Mouse (Mus musculus) Patski (cell line): ENCODE results near the gene Pnpla1. TPM values are rescaled to one million over a fixed set of nuclear protein-coding genes. Genes with fewer than 3 reads are reported as not detected.
"Not testable (repeated sequence)": the region's sequence is repeated elsewhere in the genome, so short reads cannot be mapped to it uniquely, and the experiment has no call there.

Experiments used
- ATAC-seq: fragments of 100-300 bp; one replicate; pipeline ENCODE4 v1.8.0; 2021
- CTCF ChIA-PET: fragments of 350-600 bp; sonication (Branson Sonifier 250); formaldehyde crosslinking; loops from one replicate; lab custom pipeline; 2022; ENCODE audit warnings: inconsistent platforms; lab: Charles Lee
- POLR2A ChIA-PET: fragments of 350-600 bp; sonication (Branson Sonifier 250); formaldehyde crosslinking; loops from one replicate; lab custom pipeline; 2022; ENCODE audit warnings: antibody characterized with exemption, inconsistent platforms; lab: Charles Lee
- DNase-seq: peaks from one replicate; pipeline ENCODE4 v3.0.0-alpha.2; 2011; ENCODE audit warnings: low read depth, low spot score
- H3K27me3 ChIP-seq: fragments of 371-371 bp; one replicate; pipeline ENCODE4 v1.5.1; 2021
- CTCF ChIP-seq: fragments of 100-300 bp; IDR thresholded peaks from one replicate; pipeline ENCODE4 v1.5.1; 2021
- in situ Hi-C: fragments of 300-500 bp; cut with MboI; formaldehyde crosslinking; loops from 3 replicates; pipeline ENCODE4 v1.11.1; 2018; ENCODE audit warnings: low pct_unique_long_range_greater_than_20kb, mixed read lengths
- polyA plus RNA-seq: library from polyadenylated mRNA; unstranded; gene quantifications from one replicate; pipeline ENCODE4 v1.2.3, GENCODE M21; 2021

Gene Pnpla1
- polyA plus RNA-seq, 1 experiment from 2014 or later, result not detected

DNA sequence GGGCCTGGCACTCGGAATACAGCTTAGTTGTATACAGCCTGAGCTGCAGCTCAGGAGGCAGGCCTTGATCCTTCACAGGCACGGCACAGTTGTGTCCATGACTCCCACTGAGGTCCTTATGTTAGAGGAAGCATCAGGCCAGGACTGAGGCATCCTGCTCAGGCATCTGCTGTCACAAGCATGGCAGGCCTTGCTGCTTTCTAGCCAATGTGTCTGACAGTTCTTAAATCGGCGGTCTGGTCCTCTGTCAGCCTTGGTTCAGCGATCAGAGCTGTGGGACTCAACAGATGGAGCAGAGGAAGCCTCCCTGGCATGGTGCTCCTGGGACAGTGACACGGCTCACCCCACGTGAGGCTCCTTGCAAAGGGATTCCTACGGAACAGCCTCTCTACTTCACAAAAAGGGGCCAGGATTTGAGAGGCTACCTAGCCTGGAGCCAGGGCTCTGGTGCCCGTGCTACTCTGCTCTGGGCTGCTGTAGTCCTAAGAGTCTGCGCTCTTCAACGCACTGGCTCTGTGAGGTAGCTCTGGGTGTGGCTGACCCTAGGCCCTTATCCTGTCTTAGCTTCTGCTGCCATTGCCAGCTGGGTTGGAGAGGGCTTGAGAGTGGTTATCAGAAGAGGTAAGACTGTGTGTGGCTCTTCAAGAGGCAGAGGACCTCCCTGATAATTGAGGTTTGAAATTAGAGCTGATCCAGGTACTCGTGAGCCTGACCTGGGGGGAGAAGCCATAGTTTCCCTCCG, 35.0 kb upstream of the Pnpla1 start:
- ChIA-PET POLR2A (no interaction called here), CTCF (interaction anchor here (1.3 to 1.4 kb wide), 2 partner anchors 33 to 50 kb away, joined by 3 read pairs; no protein-coding TSS in a partner anchor)
- H3K27me3 ChIP-seq, result no peaks in the 10 kb centered on the region
- ATAC-seq (no peak), DNase-seq (no peak)
- TF ChIP-seq CTCF, result no peak
- in situ Hi-C loops, result no loop called here

DNA sequence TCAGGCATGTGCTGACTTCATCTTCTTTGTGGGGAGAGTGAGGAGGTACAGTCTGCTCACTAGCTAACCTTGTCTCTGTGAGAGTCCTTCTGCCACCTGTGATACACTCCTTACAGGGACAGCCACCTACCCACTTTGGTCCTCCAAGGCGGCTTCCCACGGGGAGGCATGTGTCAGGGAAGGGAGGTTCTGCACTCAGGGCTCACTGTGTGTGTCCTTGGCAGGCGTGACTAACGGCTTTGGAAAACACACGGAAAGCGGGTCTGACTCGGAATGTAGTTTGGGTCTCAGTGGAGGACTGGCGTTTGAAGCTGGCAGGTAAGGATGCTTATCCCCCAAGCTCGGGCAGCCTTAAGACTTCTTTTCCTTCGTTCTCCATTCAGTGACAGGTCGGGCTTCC, 34.5 kb upstream of the Pnpla1 start:
- CTCF ChIA-PET, result interaction anchor here (1.4 kb wide), 1 partner anchor 50 kb away, joined by 3 read pairs; no protein-coding TSS in a partner anchor
- H3K27me3 ChIP-seq, result no peaks in the 10 kb centered on the region
- TF ChIP-seq CTCF, result no peak
- ATAC-seq, result no peak
- no peak for DNase-seq
- POLR2A ChIA-PET, result no interaction called here
- in situ Hi-C loops, result no loop called here

DNA sequence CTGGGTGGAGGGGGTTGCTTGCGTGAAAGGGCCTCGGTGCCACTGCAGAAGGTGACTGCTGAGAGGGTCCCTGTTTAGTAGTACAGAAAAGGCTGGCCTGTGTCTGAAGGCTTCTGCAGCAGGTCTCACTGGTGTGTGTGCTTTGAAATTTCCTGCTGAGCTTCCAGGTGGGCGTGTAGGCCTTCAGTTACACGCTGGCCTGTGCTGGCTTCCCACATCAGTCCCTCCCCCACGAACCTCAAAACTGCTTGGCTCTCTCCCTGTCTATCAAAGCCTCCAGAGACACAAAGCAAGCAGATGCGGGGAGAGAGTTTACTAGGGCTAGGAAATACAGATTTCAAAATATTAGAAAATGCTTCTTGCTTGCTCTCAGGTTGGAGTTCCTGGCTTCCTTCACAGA, 33.3 kb upstream of the Pnpla1 start:
- ChIA-PET POLR2A (no interaction called here), CTCF (interaction anchor here (1.4 kb wide), 1 partner anchor 11 kb away, joined by 3 read pairs; no protein-coding TSS in a partner anchor)
- DNase-seq (no peak), ATAC-seq (no peak)
- no peak for TF ChIP-seq CTCF
- in situ Hi-C loops, result no loop called here
- H3K27me3 ChIP-seq, result no peaks in the 10 kb centered on the region

DNA sequence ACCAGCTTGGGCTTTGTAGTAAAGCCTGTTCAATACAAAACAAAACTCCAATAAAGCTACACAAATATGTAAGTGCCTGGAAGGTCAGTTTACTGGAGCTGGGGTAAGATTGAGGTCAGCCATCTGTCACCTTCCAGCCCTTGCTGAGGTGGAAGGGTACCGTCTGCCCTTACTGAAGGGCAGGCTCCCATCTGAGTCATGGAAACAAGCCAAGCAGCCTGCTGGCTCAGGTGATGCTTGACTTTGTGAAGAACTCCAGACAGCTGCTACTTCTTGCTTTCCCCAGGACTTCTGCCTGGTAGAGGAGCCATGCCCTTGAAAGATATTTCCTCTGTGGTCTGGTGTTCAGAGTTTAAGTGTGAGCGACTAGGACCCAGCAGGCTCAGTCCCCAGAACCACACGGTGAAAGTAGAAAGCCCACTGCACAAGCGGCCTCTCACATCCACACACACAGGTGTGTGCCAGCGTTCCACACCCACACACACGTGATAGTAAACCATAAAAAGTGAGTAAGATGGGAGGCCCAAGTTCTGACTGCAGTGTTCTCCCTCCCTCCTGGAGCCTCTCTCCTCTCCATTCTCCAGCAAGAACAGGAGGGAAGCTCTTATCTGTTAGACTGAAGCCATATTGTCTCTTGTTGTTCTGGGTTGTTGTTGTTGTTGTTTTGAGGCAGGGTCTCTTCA, 32.7 kb upstream of the Pnpla1 start:
- CTCF ChIA-PET, result interaction anchor here (1.4 kb wide), 1 partner anchor 11 kb away, joined by 3 read pairs; no protein-coding TSS in a partner anchor

DNA sequence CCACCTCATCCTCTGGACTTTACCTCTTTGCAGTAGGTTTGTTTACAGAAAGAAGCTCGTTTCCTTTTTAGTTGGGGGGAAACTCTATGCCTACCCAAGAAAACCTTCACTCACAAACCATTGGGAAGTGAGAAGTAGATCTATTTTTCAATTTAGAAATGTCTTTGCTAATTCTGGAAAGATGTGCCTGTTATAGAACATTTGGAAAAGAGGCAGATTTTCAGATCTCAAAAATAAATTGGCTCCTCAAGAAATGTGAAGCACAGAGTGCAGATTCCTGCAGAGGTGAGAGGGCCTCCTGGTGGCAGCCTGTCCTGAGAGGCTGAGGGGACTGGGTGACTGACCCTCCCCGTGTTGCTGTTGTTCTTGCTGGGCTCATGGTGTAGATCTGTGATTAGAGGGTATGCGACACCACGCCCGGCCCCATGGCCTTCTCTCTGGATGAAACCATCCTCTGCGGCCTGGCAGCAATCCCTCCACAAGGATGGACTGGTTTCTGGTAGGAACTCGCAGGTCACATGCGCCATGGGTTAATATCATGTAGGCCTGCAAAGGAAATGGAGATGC, 30.5 kb upstream of the Pnpla1 start:
- ATAC-seq (no peak), DNase-seq (no peak)
- ChIA-PET CTCF (no interaction called here), POLR2A (no interaction called here)
- no peak for TF ChIP-seq CTCF
- in situ Hi-C loops, result no loop called here
- no peaks in the 10 kb centered on the region for H3K27me3 ChIP-seq

More for the DNA sequence above, 32.7 kb upstream of the Pnpla1 start:
- POLR2A ChIA-PET, result no interaction called here
- DNase-seq (no peak), ATAC-seq (no peak)
- TF ChIP-seq CTCF, result no peak
- H3K27me3 ChIP-seq, result no peaks in the 10 kb centered on the region
- in situ Hi-C loops, result no loop called here

DNA sequence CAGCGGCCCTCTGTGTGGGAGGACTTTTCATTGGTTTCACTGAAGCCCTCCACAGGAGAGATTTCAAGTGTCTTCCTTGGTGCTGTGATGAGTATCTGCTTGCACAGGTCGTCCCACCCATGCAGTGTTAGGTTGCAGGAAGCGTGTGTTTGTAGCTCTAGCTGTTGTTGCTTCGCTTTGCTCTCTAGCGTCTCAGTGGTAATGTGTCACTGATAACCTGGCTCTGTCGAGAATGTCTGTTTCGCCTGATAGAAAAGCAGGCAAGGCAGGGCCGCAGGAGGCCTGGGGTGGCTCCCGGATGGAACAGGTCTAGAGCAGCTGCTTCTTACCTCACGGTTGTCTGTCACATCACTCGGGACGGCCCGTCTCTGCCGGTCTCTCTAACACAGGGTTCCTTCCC, 29.1 kb upstream of the Pnpla1 start:
- POLR2A ChIA-PET, result no interaction called here
- in situ Hi-C loops, result no loop called here
- ATAC-seq, result no peak

DNA sequence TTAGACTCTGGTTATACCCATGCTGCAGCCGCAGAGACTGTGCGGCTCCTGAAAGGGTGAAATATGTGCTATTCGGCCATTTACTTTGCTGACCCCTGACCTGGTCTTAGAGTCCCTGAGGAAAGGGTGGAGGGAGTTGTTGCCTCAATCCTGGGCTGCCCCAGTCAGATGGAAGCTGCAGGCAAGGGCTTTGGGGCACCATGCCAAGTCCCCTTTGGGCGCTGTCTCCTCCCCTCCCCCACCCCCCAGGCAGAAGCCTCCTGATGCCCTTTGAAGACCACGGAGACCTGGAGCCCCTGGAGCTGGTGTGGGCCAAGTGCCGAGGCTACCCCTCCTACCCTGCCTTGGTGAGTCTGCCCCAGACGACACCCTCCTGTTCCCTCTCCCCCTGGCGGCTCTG, 27.1 kb upstream of the Pnpla1 start:
- ATAC-seq (no peak), DNase-seq (no peak)
- in situ Hi-C loops, result no loop called here
- ChIA-PET CTCF (interaction anchor here (1.3 to 1.6 kb wide), 3 partner anchors 17 to 49 kb away, joined by 3 read pairs; no protein-coding TSS in a partner anchor), POLR2A (interaction anchor here (1.2 kb wide), 1 partner anchor 16 kb away, joined by 3 read pairs; no protein-coding TSS in a partner anchor)
- no peaks in the 10 kb centered on the region for H3K27me3 ChIP-seq
- TF ChIP-seq CTCF, result no peak

More for the DNA sequence above, 29.1 kb upstream of the Pnpla1 start:
- DNase-seq, result no peak
- H3K27me3 ChIP-seq, result no peaks in the 10 kb centered on the region
- CTCF ChIA-PET, result no interaction called here
- no peak for TF ChIP-seq CTCF

DNA sequence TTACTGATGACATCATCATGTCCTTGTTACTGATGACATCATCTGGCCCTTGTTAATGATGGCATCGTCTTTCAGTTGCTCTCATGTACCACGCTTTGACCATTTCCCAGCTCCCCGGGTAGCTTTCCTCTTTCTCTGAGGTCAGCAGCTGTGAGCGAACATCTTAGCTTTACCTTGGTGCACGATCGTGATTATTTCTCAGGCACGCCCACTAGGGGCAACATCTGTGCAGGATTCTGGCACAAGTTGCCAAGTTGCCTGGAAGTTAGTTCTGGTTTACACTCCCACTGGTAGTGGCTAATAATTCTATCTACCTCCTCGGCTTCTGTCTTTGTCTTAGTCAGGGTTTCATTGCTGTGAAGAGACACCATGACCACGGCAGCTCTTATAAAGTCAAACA, 26.2 kb upstream of the Pnpla1 start:
- DNase-seq (no peak), ATAC-seq (no peak)
- CTCF ChIA-PET, result interaction anchor here (1.5 to 2.3 kb wide), 3 partner anchors 16 to 38 kb away, joined by 3 to 7 read pairs (median 3); no protein-coding TSS in a partner anchor
- in situ Hi-C loops, result no loop called here
- no peaks in the 10 kb centered on the region for H3K27me3 ChIP-seq
- POLR2A ChIA-PET, result no interaction called here
- no peak for TF ChIP-seq CTCF

DNA sequence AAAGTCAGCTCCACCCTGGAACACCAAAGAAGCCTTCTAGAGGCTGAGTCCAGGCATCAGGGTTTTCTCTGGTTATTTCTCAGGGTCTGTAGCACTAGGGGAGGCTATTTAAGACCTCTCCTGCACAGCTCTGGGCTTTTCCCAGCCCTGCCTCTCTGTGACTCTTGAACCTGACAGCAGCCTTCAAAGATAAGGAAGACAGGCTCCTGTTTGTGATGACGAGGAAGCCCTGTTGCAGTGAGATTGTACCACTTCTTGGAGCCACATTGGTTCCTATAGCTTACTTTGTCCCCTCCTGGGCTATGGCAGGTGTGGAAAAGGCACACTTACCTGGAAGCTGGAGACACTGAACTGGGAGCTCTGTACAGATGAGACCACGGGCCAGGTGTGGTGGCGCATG, 25.3 kb upstream of the Pnpla1 start:
- POLR2A ChIA-PET, result no interaction called here
- no peak for ATAC-seq
- no peaks in the 10 kb centered on the region for H3K27me3 ChIP-seq
- in situ Hi-C loops, result no loop called here
- no peak for DNase-seq
- CTCF ChIA-PET, result interaction anchor here (1.1 to 2.3 kb wide), 2 partner anchors 11 to 22 kb away, joined by 3 to 7 read pairs; no protein-coding TSS in a partner anchor
- no peak for TF ChIP-seq CTCF

DNA sequence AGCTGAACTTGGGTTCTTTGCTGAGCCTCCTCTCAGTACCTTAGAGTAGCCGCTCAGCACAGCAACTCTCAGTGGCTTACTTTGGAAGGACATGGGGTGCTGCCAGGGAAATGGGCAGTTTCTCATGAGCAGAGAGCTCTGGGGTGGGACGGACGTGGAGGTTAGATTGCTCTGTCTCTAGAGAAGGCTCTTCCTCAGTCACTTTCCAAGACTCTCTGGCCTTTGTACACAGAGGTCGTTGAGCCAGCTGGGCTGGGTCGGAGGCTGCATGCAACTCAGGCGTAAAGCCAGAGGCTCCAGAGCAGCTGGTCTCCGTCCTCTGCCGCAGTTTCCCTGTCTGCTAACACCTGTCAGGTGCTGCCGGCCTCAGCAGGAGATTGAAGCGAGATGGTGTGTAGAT, 23.5 kb upstream of the Pnpla1 start:
- TF ChIP-seq CTCF, result no peak
- no peaks in the 10 kb centered on the region for H3K27me3 ChIP-seq
- ChIA-PET CTCF (interaction anchor here (1.5 kb wide), 1 partner anchor 35 kb away, joined by 4 read pairs; no protein-coding TSS in a partner anchor), POLR2A (no interaction called here)
- DNase-seq, result no peak
- ATAC-seq, result no peak
- in situ Hi-C loops, result no loop called here

DNA sequence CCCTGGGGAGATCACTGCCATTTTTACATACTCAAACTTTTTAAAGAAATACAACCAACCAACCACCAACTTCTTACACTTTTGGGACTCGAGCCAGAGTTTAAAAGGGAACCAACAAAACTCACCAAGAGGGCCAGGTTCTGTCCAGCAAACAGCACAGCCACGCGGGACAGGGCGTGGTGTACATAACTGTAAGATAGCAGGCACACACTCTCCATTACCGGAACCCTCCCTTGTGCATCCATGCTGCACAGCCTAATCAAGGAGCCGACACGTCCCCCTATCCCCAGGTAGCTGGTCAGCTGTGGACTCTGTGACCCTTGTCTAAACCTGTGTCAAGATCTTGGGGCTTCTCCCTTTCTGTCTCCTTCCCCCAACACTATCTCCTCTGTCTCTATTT, 20.4 kb upstream of the Pnpla1 start:
- no peak for DNase-seq
- ChIA-PET CTCF (no interaction called here), POLR2A (no interaction called here)
- no peaks in the 10 kb centered on the region for H3K27me3 ChIP-seq
- no peak for ATAC-seq
- no peak for TF ChIP-seq CTCF
- in situ Hi-C loops, result no loop called here

DNA sequence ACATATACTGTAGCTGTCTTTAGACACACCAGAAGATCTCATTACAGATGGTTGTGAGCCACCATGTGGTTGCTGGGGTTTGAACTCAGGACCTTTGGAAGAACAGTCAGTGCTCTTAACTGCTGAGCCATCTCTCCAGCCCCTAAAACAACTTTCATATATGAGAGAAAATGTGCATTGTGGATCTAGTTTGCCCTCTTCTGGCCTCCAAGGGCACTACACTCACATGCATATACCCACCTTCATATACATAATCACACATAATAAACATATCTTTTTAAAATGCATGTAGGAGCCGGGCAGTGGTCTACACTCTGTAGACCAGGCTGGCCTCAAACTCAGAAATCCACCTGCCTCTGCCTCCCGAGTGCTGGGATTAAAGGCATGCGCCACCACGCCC, 16.3 kb upstream of the Pnpla1 start:
- POLR2A ChIA-PET, ATAC-seq, in situ Hi-C loops: not testable (repeated sequence)

More for the DNA sequence above, 16.3 kb upstream of the Pnpla1 start:
- DNase-seq, CTCF ChIA-PET, H3K27me3 ChIP-seq: not testable (repeated sequence)
